Mouse (Mus musculus) liver, embryonic 14.5 days (tissue): ENCODE results near the gene Ypel1.

Experiments
- CTCF ChIP-seq: IDR thresholded peaks from 2 replicates; pipeline ENCODE4 v1.5.1; 2016; ENCODE audit warnings: antibody characterized with exemption, low read depth, control low read depth
- EP300 ChIP-seq: IDR thresholded peaks from 2 replicates; pipeline ENCODE4 v1.6.1; 2016; ENCODE audit warnings: antibody characterized with exemption, low read depth

DNA sequence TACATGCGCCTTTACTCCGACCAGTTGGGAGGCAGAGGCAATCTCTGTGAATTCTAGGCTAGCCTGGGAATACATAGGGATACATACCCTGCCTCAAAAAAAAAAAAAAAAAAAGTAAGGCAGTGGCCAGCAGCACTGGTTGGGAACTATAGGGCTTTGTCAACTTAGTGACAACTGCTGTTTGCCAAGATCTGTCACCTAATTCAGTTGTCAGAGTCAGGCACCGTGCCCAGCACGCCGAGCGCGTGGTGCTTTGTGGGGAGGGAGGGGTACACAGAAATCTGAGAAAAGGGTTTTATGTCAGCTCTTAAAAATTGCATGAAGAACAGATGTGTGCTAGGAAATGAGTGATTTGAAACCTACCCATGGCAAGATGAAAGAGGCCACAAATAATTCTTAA is 8.6 kb downstream of the Ypel1 start:
- TF ChIP-seq CTCF (no peak), EP300 (no peak)
